Mouse (Mus musculus) neural tube, embryonic 10.5 days (tissue): ENCODE data around the gene Nr2f2.
A peak's percentile ranks its signal among the peaks of the same experiment; 100 is the strongest.

Source experiments
- DNase-seq: peaks from one replicate; pipeline ENCODE4 v3.0.0-alpha.2; 2017; ENCODE audit warnings: low spot score; ENCODE audit errors: extremely low spot score

The Nr2f2 gene

DNA sequence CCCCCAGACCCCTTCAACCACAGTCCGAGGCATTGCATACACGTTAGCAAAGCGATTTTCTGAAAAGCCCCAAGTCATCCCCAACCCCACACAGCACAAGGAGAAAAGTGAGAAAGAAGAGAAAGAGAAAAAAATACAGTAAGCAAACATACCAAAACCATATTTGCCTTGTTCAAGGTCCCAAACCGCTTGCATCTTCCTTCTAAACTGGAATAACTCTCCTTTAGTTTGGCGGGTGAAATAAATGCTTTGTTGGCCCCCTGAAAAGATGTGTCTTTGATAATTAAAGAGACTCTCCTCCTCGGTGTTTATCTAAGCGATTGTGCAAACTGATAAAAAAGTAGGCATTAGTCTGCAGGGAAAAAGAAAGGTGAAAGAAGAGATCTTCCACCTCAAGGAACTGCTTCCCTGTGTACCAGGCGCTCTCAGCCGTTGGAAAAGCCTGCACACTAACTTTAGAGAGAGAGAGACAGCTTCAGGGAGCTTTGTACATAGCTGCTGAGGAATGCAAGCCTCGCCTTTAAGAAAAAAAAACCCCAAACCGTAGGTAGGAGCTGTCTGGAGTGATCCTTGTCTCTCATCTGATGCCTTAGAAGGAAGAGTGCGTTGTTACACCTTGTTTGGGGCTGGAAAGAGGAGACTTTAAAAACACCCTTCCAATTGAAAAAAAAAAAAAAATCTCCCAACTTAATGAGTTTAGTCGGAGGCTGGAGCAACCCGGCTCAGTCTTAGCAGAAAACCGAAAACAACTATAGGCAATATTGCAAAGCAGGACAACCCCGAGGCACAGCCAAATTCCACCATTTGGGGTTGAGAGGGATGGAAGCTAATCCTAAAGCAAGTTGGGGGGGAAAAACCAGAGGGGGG lies at the start of gene Nr2f2:
TSS of gene Nr2f2 (minus strand) at position 795 of the 867 bp plus-strand sequence.
- DNase-seq: no peak

DNA sequence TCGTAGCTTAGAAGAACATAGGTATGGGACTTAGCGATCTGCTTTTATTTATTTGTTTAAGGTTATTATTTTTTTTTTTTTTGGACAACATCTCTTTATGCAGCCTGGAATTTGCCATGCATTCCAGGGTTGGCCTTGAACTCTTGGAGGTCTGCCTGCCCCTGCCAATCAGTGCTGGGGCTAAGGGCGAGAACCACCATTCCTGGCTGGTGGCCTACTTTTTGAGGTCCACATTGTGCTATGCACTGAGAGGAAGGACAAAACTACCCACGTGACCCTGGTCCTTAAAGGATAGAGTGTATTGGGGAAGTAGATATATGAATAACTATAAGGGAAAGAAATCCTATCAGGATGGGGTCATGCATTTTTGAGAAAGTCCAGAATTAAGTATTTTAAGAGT lies 47.9 kb upstream of the Nr2f2 start:
- no peak for DNase-seq

DNA sequence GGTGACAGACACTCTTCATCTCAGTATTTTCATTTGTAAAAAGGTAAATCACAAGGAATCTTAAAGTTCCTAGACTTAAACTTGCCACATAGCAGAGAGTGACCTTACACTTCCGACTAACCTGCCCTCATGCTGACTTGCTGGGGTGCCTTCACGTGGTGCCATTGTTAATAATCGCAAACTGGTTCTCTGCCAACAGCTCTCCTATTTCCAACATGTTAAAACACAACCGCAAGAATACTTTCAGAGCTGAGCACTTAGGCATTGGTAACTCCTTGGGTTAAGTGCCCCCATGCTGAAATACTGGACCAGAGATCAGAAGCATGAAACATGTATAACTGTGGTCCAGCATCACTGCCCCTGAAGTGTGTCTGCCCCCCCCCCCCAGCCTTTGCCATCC lies 47.1 kb upstream of the Nr2f2 start:
- no peak for DNase-seq

DNA sequence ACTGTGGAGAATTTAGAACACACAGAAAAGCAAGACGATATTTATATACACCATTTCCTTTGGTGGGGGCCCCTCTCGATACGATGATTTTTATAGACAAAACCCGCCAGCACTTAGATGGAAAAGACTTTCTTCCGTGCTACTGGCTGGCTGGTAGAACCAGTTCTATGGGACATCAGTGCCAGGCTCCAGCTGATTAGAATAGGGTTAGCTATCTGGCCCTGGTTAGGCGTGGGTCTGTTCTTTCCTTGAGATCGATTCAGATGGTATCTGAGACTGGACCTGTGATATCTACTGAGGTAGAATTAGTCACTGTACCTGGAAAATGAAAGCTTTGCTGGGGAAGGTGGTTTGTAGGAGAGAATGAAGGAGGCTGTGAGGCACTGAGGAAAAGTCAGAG lies 46.4 kb upstream of the Nr2f2 start:
- DNase-seq: no peak

DNA sequence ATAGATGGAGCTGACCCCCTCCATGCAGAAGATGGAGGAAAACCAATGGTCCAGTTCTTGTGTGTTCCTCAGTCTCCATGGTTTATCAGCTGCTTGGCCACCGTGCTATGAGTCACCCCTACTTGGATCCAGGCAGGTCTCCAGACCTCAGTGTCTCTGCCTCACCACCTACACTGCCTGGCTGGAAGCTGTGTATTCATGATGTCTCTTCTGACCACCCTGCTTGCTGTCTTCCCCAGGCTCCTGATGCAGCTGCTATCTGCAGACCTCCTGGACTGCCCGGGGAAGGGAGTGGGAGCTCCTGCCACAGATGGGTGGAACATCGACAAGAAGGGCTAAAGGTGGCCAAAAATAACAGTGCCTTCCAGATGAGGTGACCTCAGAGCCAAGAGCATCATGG lies 43.8 kb upstream of the Nr2f2 start:
- no peak for DNase-seq

DNA sequence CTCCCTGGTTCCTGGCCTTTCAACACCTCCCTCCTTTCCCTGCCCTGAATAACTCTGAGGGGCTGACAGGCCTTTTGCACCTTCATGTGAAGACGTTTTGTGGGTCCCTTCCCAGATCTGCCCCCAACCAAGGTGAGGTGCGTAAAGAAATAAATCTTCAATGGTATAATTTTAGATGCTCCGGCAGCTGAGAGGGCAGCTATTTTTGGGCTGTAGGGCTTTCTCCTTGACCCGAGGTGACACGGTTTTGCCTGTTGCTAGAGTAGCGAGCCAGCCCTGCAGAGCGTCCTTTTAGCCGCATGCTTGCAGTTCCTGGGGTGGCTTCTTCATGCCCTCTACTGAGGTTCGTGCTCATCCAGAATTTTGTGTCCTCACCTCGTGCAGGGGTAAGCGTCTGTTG lies 43.4 kb upstream of the Nr2f2 start:
- no peak for DNase-seq

DNA sequence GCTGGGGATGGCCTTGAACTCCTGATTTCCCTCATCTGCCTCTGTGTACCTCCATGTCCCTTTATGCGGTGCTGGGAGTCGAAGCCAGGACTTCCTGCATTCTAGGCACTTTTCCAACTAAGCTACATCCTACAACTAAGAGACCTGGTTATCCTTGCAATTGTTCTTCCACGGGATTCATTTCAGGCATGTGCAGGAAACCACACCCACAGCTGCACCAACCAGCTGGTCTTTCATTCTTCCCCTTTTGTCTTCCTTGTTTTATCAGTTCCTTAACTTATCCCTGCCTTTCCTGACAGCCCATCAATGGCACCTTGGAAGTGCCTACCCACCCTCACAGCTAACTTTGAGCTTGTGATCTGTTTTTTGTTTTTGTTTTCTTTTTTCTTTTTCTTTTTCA lies 42.3 kb upstream of the Nr2f2 start:
- no peak for DNase-seq

DNA sequence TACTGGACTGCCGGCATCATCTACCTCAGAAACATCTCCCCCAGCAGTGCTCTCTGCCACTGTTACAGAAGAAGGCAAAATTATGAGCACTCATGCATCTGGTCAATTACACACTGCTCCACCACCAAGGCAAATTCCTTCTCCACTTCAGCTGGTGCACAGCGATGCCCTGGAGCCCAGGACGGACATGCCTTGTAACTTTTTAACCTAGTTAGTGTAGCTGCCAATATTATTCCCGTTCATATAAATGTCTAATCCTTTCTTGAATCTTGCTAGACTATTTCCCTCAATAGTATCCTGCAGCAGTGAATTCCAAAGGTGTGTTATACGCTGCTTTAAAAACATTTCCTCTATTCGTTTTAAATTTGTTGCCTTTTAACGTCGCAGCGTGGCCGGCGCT lies 40.6 kb upstream of the Nr2f2 start:
- DNase-seq: no peak

DNA sequence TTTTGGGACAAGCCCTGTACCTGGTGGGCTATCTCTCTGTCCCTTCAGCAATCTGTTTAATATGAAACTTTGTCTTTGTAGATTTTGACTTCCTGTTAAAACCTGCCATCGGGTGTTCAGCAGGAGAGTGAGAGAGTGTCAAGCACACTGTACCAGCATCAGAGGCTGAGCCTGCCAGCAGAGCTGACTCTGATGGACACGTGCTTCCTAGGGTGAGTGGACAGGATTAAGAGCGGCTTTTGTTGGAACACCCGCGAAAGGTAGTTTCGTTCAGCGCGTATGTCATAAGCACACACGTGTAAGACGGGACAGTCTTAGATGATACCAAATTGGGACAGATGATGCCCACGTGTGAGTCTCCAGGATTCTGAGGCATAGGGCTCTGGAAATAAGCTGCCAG lies 40.0 kb upstream of the Nr2f2 start:
- DNase-seq: no peak

DNA sequence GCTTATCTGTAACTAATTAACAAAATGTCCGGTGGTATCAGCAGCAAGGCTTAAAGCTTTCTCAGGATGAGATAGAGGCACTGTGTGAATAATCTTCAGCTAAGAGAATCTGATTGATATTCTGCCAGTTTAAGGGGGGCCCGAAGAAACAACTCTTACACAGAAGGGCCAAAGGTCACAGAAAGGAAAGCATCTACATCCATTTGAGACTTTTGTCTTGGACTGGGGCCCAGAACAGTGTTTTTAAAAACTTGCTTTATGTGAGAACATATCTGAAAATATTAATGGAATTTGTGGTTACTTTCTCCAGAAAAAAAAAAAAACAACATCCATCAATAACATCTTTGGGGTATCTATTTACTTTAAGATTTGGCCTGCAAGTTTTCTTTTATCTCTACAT lies 38.9 kb upstream of the Nr2f2 start:
- DNase-seq: no peak

DNA sequence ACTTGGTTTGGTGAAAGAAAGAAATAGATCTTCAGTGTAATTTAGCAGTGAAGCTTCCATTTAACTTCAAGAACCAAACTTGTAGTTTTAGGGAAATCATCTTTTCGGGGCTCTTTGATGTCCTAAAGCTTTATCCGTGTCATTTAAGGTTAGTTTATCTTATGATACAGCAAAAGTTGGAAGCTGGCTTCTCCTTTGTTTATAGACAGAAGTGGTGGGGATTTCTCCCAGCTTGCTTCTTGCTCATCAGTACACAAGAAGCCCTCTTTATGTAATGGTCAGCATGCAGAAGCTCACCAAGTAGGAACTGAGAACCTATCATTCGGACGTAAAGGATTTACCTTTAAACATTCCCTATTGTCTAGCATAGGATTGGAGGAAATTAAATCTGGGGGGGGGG lies 16.3 kb upstream of the Nr2f2 start:
- DNase-seq: no peak

DNA sequence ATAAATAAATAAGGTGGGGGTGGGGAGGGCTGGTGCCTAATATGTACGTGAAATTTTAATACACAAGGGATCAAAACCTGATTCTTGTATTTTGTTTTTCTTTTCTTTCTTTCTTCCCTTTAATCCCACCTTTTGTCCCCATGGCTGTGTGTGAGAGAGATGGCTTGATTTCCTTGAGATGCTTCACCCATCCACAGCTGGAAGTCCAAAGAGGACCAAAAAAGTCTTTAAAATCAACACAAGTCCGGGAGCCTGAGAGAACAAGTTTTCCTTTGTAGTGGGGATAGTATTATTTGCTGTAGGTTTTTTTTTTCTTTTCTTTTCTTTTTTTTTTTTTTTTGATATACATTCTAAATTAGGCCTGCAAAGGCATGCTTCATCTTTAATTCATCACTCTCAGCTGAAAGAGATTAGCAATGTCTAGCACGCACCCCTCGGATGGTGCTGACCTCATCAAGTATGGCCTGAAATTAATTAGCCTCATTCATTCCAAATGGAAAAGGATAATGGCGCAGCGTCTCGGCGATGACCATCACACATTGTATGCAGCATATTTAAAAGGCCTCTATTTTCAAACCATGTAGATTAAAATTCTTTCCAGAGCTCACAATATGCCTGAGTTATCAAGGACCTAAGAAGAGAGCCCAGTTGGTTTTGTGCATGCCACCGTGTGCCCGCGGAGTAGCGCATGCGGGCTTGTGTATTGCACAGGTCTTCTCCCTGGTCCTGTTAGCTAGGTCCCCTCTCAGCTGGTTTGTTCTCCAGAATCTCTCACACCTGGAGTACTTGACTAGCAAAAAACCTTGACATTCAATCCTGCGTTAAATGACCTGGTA lies 15.1 kb upstream of the Nr2f2 start:
- no peak for DNase-seq

DNA sequence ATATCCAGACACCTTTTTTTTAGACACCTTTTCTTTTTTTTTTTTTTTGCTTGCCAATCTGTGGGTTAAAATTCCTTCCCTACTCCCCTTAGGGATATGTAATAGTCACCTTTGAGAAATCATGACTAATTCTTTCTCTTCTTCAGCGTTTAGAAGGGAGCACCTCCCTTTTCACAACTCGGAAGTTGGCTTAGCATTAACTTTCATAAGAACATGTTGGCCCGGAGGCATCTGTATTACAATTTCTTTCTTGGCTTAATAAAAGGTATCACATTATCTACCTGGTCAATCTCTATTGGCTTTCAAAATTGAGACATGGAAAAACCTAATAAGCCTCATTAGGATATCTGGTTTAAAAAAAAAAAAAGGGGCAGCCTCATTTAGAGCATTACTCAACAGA lies 14.4 kb upstream of the Nr2f2 start:
- no peak for DNase-seq

DNA sequence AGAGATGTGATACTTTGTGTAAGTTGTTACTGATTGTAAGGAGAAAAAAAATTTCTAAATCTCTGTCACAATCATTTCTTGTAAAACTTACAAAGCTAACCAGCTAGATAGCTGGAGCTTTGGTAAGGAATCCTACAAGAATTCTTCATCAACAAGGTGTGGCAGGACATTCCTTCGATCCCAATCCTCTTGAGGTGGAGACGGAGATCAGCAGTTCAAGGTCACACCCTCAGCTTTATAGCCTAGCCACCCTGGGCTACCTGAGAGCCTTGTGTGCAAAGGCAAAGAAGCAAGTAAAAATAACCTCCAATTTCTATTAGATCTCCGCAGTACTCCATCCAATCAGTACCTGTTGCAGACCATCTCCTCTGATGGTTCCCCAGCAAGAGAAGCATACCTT lies 13.7 kb upstream of the Nr2f2 start:
- DNase-seq: no peak

DNA sequence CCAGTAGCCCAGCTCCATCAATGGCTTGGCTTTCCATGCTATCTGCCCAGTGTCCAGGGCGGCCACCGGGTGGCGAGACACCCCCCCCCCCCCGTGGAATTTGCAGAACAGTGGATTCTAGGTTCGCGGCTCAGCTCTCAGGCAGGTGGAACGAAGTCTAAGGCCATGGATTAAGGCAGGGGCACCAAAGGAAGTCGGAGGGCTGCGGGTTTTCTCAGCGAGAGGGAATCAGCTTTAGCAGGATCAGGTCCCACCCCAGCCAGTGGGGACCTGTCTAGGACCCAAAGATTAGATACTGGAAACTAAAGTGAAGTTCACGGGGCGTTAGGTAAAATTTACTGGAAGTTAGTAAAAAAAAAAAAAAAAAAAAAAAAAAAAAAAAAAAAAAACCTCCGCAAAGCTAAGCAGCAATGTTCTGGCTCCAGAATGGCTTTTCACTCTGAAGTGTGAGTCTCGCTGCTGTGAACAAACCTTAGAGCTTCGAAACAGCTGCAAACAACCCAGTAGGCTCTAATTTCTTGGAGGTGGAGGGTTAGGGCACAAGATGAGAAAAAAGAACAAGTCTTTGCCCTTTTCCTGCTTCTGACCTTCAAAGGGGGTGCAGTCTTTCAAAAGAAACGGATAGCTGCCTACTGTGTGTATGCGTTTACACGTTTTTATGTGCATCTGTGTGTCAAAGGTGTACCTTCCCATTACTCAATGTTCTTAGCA lies 4.2 kb upstream of the Nr2f2 start:
- peak; percentile 20 for DNase-seq

DNA sequence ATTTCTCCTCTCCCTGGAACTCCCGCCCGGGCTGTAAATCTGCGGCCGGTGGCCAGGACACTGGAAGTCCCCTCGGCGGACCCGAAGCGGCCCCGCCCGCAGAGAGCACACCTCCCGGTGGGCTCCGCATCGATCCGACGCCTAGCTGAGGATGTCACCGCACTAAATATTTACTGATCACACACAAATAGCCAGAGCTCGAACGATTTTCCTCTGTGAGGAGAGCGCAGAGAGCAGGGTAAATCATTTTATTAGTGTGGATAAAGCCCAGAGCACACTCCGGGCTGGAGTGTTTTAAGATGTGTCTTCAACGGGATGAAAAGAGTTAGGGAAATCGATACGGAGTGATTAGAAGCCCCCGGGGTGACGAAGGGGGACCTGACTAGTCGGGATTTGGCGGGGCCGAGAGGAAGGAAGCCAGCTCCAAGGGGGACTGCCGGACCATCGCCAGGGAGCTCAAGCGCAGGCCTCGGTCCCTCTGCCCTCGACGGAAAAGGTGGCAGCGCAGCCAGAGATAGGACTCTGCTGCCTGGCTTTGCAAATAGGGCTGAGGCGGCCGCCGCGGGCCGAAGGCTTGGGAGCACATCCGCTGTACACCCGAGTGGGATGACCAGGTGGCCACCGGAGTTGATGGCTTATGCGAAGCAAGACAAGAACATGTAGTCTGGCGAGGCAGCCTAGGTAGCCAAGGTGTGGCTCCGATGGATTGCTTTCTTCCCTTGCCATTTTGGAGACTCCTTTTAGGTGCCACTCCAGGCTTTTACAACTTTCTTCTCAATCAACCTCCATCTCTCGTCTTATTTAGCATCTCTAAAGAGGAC lies 3.4 kb upstream of the Nr2f2 start:
- DNase-seq: peak; percentile 76

DNA sequence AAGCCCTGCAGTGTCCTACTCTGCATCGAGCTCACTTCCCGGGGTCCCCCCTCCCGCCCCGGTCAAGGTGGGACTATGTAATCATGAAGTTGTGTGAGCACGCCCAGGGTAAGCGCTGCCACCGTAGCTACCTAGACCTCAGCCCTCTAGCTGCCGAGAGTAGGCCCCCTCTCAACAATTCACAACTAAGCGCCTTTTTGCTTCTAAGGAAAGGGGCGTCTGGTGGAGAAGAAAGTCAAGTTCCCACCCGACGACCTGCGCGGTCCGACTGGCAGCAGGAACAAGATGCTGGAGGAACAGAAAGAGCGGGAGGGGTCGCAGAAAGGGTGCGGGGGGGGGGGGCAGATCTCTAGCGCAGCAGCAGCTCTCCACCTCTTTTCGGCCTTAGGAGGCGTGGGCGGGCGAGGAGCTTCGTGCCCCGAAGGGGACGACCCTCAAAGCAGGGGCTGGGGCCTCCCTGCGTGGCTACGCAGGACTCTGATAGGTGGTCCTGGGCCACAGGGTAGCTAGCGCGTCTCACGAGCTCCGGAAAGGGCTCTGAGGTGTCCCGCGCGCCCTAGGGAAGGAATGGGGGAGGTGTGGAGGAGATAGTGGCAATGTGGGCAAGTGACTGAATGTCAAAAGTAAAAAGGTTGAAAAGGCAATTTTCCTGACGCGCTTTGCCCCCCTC lies 2.7 kb upstream of the Nr2f2 start:
- no peak for DNase-seq

DNA sequence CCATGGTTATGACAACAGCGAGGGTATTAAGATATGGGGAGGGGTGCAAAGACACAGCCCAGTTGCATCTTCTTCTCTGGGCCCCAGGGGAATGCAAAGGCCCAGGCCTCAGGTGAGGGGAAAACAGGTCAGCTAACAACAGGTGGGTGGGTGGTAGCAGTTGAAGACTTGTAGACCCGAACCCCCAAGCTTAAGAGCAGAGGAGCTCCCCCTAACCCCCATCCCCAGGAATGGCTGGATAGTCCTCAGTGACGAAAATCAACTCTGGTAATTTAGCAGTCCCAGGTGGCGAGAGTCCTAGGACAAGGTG lies 2.2 kb upstream of the Nr2f2 start:
- no peak for DNase-seq

DNA sequence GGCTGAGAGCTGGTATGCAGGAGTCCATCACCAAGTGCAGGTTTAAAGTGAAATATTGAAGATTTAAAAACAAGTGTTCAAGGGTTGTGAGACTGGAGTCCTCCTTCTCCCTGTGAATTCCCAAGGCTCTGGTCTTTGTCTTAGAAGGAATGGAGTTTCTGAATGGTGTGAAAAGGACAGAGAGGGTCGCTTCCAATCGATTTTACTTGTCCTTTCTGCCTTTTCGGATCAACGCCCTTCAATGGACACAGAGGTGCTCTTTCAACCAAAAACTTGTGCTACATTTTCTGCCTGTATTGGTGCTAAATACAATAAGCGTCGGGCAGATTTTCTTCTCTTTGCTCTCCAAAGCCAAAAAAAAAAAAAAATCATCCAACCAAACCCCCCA lies 1.7 kb upstream of the Nr2f2 start:
- DNase-seq: no peak

DNA sequence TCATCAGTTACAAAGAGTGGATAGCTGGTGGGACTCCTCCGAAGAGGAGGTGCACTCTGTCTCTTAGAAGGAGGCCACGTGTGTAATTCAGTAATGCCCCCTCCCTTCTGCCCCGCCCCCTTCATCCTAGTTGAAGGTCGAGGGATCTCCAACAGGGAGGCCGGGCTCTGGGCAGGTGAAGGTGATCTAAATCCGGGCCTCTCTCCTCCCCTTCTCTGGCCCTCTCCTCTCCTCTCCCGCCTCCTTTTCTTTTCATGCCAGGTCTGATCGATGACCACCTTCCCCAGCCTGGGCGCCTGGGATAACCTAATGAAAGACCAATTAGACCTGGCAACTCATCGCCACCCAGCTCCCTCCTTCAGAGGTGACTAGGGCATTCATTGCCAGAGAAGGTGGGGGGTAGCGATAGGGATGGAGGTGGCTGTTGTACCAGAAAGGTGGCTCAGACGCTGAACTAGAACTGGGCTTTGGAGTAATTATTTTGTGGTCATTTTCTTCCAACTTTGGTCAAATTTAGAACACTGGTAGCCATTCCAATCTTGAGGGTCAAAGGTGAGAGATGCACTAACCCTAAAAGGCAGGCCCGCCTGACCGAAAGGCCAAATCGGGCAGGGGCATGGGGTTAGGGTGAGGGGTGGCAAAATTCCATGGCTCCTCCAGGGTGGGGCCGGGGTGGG lies 1.2 kb upstream of the Nr2f2 start:
- DNase-seq: peak; percentile 54

DNA sequence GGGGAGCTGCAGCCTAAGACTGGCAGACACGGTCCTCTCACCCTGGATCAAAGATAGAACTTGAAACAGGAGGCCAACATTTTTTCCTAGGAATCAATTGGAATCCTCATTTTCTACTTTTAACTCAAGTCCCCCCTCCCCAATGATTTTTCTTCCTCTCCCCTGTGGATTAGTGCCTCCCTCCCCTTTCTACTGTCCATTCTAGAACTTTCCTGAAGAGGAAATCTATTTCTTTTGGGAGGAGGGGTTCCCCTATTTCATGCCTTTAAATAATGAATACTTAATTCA lies 217 bp upstream of the Nr2f2 start:
- DNase-seq: no peak
